Mouse (Mus musculus) C2C12 (cell line): ENCODE results near the gene Atp1b1.

Experiments
- CEBPB ChIP-seq: IDR thresholded peaks from one replicate; pipeline ENCODE4 v1.6.1; 2011; ENCODE audit warnings: low read depth, mild to moderate bottlenecking, control low read depth, moderate library complexity
- CTCF ChIP-seq: IDR thresholded peaks from one replicate; pipeline ENCODE4 v1.5.1; 2011; ENCODE audit not compliant: control insufficient read depth, insufficient read depth, insufficient read length
- MAX ChIP-seq: IDR thresholded peaks from one replicate; pipeline ENCODE4 v1.6.1; 2011; ENCODE audit warnings: mild to moderate bottlenecking, control low read depth
- MYOD1 ChIP-seq: IDR thresholded peaks from one replicate; pipeline ENCODE4 v1.6.1; 2011; ENCODE audit warnings: low read depth; ENCODE audit not compliant: control insufficient read depth, insufficient read length
- MYOG ChIP-seq: IDR thresholded peaks from one replicate; pipeline ENCODE4 v1.6.1; 2011; ENCODE audit not compliant: control insufficient read depth, insufficient read length; ENCODE audit errors: extremely low read depth
- USF1 ChIP-seq: IDR thresholded peaks from one replicate; pipeline ENCODE4 v1.6.1; 2011; ENCODE audit warnings: low read depth, mild to moderate bottlenecking, control low read depth, moderate library complexity

- no peak for TF ChIP-seq CEBPB
- TF ChIP-seq CTCF = no peak
- no peak for TF ChIP-seq USF1
- no peak for TF ChIP-seq MYOD1
- no peak for TF ChIP-seq MYOG
- TF ChIP-seq MAX = no peak
Measured at GRCm38 (mm10) chr1:164406506-164406905, 51.6 kb downstream of the Atp1b1 start.
